Mouse (Mus musculus) forebrain, embryonic 16.5 days (tissue): ENCODE measurements around the gene Zfhx3. TPM values are rescaled to one million over a fixed set of nuclear protein-coding genes. Genes with fewer than 3 reads are reported as not detected.

ENCODE experiments used
- ATAC-seq: fragments of 200-750 bp; cut with Nextera tagmentation; 2 replicates; pipeline ENCODE4 v1.8.0; 2017; ENCODE audit warnings: mild to moderate bottlenecking, moderate library complexity
- H3K27ac ChIP-seq: fragments of 300-500 bp; sonication (generic); 2 replicates; pipeline ENCODE4 v1.5.1; 2014; ENCODE audit warnings: low read length, control low read depth
- H3K27me3 ChIP-seq: fragments of 300-500 bp; sonication (generic); replicated peaks from 2 replicates; pipeline ENCODE4 v1.6.1; 2014; ENCODE audit warnings: low read length; ENCODE audit not compliant: control insufficient read depth, insufficient read depth
- H3K36me3 ChIP-seq: fragments of 300-500 bp; sonication (generic); 2 replicates; pipeline ENCODE4 v1.6.1; 2014; ENCODE audit not compliant: control insufficient read depth, insufficient read depth
- H3K4me1 ChIP-seq: fragments of 300-500 bp; sonication (generic); replicated peaks from 2 replicates; pipeline ENCODE4 v1.6.1; 2014; ENCODE audit warnings: low read length; ENCODE audit not compliant: control insufficient read depth, insufficient read depth
- H3K4me2 ChIP-seq: fragments of 300-500 bp; sonication (generic); 2 replicates; pipeline ENCODE4 v1.6.1; 2014; ENCODE audit warnings: mild to moderate bottlenecking, low read length, control low read depth
- H3K4me3 ChIP-seq: fragments of 300-500 bp; sonication (generic); replicated peaks from 2 replicates; pipeline ENCODE4 v1.5.1; 2014; ENCODE audit warnings: mild to moderate bottlenecking, low read length, control low read depth
- H3K9ac ChIP-seq: fragments of 300-500 bp; sonication (generic); replicated peaks from 2 replicates; pipeline ENCODE4 v1.6.1; 2014; ENCODE audit warnings: low read depth, low read length, control low read depth
- H3K9me3 ChIP-seq: fragments of 300-500 bp; sonication (generic); 2 replicates; pipeline ENCODE4 v1.6.1; 2016; ENCODE audit warnings: low read length; ENCODE audit not compliant: control insufficient read depth
- WGBS: fragments of 180-500 bp; shearing (Covaris S2); extraction: QIAGEN DNeasy Blood & Tissue Kit; methylation state at CpG from one replicate; pipeline ENCODE4 v1.1.7; 2014; 5-methylcytosine and 5-hydroxymethylcytosine counted together
- microRNA-seq: library from miRNA; unstranded; fragments of <30 nt; microRNA quantifications from one replicate; pipeline ENCODE4, GENCODE M21; 2017
- polyA plus RNA-seq: library from polyadenylated mRNA; unstranded; fragments of >200 nt; fragmentation: Nextera tagmentation; extraction: Ambion mirVana; gene quantifications from 2 replicates; pipeline ENCODE4 v1.2.1, GENCODE M21; 2015

Zfhx3 gene
- polyA plus RNA-seq, 1 experiment from 2014 or later = 14.6 TPM

DNA sequence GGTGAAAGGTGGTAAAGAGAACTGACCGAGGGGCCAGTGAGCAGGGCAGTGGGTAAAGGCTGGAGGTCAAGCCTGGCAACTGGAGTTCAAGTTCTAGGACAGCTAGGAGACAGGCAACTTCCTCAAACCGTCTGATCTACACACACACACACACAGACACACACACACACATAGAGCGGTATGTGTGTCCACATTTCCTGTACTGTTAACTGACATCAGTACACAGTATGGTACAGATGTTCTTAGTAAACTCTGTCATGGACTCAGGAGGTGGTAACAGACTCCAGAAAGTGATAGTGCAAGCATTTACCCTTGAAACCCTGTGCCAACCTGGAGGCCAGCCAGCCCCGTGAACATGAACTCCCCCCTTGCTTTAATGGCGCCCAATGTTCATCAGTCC is 1059.5 kb downstream of the Zfhx3 start:
- Histone ChIP-seq H3K36me3 (no peaks in the 10 kb centered on the region), H3K4me3 (no peak overlapping the region), H3K9me3 (no peaks in the 10 kb centered on the region), H3K27me3 (no peaks in the 10 kb centered on the region), H3K9ac (no peak overlapping the region), H3K4me2 (no peak overlapping the region), H3K27ac (no peak overlapping the region), H3K4me1 (no peaks in the 10 kb centered on the region)
- WGBS = 90% methylated on average over 5 of the region's 5 CpGs
- ATAC-seq = no peak

DNA sequence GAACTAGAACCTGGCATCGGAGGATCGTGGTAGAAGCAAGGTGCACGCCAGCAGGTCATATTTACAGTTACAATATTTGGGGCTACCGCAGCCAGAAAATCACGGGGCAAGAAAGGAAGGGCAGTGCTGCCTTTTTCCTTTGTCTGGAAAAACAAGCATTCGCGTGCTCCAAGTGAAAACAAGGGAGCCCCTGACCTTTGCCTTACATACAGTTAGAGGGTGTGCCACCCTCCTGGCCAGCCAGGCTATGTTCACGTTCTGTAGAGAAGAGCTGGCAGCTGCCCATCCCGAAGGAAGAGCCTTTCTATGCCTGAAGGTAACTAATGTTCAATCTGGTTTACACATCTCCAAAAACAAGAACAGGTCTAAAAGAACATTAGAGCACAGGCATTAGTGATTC is 1064.5 kb downstream of the Zfhx3 start:
- no peak overlapping the region for H3K27ac ChIP-seq
- H3K36me3 ChIP-seq = no peaks in the 10 kb centered on the region
- no peaks in the 10 kb centered on the region for H3K4me1 ChIP-seq
- no peak overlapping the region for H3K4me2 ChIP-seq
- H3K4me3 ChIP-seq = no peak overlapping the region
- H3K27me3 ChIP-seq = 0 out of 2 replicates have a peak, but pooled peaks cover 3% of the 10 kb centered on the region
- 74% methylated on average over 9 of the region's 9 CpGs for WGBS
- no peak for ATAC-seq
- no peak overlapping the region for H3K9ac ChIP-seq
- no peaks in the 10 kb centered on the region for H3K9me3 ChIP-seq

Small RNA genes within 50 kb of the gene (microRNA-seq; reads per million reads assigned to microRNA genes)
- not detected for gene Mir3108
